Mouse (Mus musculus) mouse trophoblast stem cell (cell line): ENCODE results near the gene Lzic.
"Not testable (repeated sequence)": the region's sequence is repeated elsewhere in the genome, so short reads cannot be mapped to it uniquely, and the experiment has no call there.

Source experiments
- in situ Hi-C, 2 experiments: fragments of 300-500 bp; cut with MseI, MboI; formaldehyde crosslinking; loops; 2 replicates in 1 of 2; 3 replicates in 1 of 2; pipeline ENCODE4 v1.15.1; 2025

Lzic gene

DNA sequence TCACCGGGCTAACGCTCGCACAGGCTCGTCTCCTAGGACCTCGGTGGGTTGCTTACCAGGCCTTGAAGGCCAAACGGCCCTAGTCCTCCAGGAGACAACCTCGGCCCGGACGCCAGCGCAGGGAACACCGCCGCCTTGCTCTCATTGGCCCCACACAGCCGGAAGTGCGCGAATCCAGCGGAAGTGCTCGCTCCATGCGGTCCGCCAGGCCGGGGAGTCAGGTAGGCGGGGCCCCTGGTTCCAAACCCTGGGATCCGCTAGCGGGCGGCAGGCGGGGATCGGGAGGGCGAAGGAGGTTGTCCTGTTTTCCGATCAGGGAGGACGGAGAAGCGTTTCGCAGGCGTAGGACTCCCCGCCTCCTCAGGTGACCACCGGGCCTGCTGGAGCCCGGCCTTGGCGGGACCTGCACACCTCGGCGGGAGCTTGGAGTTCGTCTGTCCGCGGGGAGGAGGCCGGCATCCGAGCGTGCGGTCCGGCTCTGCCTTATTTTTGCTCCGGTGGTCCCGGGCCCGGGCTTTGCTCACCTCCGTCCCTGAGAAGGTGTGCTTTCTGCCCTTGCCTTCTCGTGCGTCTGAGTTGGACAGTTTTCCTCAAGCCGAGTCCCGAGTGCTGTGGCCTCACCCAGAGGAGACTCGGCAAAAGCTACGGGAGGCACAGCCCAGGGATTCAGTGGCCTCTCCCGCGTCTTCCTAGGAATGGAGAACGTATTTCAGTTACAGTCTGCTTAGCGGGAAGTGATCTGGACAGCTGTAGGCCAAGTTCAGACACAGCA is at the start of gene Lzic, which contains the start of gene Nmnat1:
Gene Lzic, plus strand, starts transcription at position 177 of the 772 bp plus-strand sequence.
Gene Nmnat1, minus strand, starts transcription at position 150 of the 772 bp plus-strand sequence.
- in situ Hi-C loops = loop anchor here in 1 of 2 experiments (5.0 kb wide), 1 partner anchor 33 kb away; the partner anchor contains the start of gene Rbp7

- in situ Hi-C loops = no loop called here
Measured at GRCm38 (mm10) chr4:149440576-149440975, 44.5 kb upstream of the Lzic start.

DNA sequence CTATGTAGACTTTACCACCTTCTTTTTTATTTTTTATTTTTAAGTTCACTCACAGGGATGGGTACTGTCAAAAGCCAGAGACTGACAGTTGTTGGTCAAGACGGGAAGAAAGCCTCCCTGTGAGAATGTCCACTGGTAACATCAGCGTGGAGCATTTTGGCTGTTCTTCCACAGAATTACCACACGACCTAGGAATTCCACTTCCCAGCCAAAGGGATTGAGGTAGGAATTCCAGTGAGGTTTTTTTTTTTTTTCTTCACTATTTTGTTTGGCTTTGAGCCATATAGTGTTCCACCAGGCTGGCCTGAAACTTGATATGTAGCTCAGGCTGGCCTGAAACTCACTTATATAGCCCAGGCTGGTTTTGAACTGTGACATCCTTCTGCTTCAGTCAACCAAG is 42.6 kb upstream of the Lzic start:
- in situ Hi-C loops = no loop called here

- in situ Hi-C loops = no loop called here
Measured at GRCm38 (mm10) chr4:149444465-149444864, 40.6 kb upstream of the Lzic start.

GRCm38 (mm10) chr4:149444964-149445701 is 39.9 kb upstream of the Lzic start:
- in situ Hi-C loops = no loop called here

GRCm38 (mm10) chr4:149445868-149446267 is 39.2 kb upstream of the Lzic start:
- in situ Hi-C loops = no loop called here

DNA sequence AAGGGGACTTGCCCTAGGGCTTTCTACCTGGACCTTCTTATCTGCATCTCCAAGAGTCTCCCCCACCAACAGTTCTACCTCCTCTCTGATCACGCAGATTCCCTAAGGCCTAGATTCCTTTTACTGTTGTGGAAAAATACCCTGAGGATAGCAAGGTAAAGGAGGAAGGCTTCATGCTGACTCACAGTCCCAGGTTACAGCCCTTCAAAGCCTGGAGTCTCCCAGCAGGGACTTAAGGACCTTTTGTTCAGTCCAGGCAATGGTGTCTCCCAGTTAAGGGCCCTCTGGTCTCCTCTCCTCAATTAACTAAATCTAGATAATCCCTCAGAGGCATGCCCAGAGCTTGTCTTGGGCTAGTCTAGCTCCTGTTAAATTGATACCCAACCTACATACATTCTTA is 38.7 kb upstream of the Lzic start:
- in situ Hi-C loops = no loop called here

GRCm38 (mm10) chr4:149450636-149451035 is 34.4 kb upstream of the Lzic start:
- in situ Hi-C loops = loop anchor here in 1 of 2 experiments (5.0 to 10.0 kb wide), 2 partner anchors 37 to 94 kb away; partner anchors contain the start of genes Lzic and Nmnat1

GRCm38 (mm10) chr4:149453656-149454055 is 31.4 kb upstream of the Lzic start:
- in situ Hi-C loops = loop anchor here in 1 of 2 experiments (5.0 to 10.0 kb wide), 2 partner anchors 34 to 91 kb away; partner anchors contain the start of genes Lzic and Nmnat1

DNA sequence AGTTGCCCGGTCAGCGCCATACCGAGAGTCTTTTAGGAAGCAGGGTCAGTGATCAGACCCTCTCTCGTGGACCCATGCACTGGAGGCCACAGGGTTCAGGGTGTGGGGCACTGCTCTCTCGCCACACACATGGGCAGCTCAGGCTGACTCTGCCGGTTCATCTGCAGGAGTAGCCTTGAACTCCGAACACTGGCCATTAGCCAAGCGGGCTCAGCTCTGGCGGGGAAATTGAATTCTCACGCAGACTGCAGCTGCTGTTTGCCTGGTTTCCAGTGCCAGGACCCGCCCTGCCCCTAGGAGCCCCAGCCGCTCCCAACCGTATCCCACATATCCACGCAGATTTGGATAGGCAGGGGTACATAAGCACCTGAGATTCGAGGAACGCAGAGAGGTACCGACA is 30.8 kb upstream of the Lzic start:
- in situ Hi-C loops = loop anchor here in 1 of 2 experiments (5.0 to 10.0 kb wide), 2 partner anchors 33 to 91 kb away; partner anchors contain the start of genes Lzic and Nmnat1

DNA sequence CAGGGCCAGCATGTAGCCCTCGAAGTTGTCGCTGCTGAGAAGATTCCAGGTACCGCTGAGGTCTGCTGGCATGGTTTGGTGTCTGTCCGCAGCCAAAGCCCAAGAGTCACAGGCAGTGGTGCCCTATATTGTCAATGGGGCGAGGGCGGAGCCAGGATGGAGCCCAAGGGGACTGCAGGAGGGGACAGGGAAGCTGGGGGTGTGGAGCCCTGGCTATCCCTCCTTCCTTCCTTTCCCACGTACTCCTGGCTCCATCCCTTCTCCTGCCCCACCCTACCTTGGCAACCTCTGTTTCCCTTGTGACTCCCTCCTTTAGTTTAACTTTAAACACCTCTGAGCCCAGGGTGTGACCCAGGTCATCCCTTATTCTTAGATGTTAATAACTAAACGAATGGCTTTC is 30.1 kb upstream of the Lzic start, which contains the start of gene Rbp7:
Gene Rbp7, minus strand, starts transcription at position 100 of the 400 bp plus-strand sequence.
- in situ Hi-C loops = loop anchor here in 1 of 2 experiments (5.0 to 10.0 kb wide), 2 partner anchors 32 to 90 kb away; partner anchors contain the start of genes Lzic and Nmnat1

GRCm38 (mm10) chr4:149457163-149457562 is 27.9 kb upstream of the Lzic start:
- in situ Hi-C loops = loop anchor here in 1 of 2 experiments (10.0 kb wide), 1 partner anchor 88 kb away; no protein-coding TSS in a partner anchor

DNA sequence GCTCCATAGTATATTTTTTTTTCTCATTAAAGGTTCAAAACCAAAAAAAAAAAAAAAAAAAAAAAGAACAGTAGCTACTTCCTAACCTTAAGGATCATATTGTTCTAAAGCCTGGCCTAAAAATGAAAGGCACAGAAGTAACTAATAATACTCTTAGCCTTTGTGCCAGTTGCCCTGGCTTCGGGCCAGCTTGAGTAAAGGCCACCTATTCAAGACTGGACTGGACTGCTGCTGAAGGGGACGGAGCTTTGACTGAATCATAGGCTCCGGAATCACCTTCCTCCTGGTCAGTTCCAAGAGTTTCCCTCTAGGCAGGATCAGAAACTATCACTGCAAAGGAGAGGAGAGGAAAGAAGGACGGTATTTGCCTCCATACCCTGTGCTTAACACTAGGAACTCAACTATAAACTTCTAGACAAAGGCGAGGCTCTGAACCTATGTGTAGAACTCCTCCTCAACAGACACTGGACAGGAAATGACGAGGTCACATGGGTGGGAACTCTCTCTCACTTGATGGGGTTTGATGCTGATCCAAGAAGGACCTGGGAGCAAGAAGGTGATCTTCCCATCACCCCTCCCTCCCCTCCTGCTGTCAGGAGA is 27.1 kb upstream of the Lzic start:
- in situ Hi-C loops = loop anchor here in 1 of 2 experiments (10.0 kb wide), 1 partner anchor 87 kb away; no protein-coding TSS in a partner anchor

DNA sequence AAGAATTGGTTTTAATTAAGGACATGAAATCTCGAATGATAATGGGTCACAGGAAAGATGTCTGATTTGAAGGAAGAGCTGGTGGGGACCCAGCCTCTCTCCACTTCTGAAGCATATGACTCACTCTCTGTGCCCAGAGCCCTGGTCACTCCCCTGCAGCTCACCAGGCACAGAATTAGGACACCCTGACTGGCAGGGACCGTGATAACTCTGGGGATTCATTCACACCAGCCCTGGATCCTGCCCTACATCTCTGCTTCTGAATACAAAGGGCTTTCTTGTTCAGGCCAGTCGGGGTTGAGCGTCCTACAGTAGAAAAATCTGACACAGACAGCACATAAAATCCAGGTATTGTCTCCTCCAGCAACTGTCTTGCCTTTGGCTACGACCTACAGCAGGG is 26.5 kb upstream of the Lzic start:
- in situ Hi-C loops = loop anchor here in 1 of 2 experiments (10.0 kb wide), 1 partner anchor 86 kb away; no protein-coding TSS in a partner anchor

GRCm38 (mm10) chr4:149459425-149459824 is 25.6 kb upstream of the Lzic start:
- in situ Hi-C loops = loop anchor here in 1 of 2 experiments (10.0 kb wide), 1 partner anchor 85 kb away; no protein-coding TSS in a partner anchor

- in situ Hi-C loops = not testable (repeated sequence)
Measured at GRCm38 (mm10) chr4:149460475-149460874, 24.6 kb upstream of the Lzic start.

- in situ Hi-C loops = no loop called here
Measured at GRCm38 (mm10) chr4:149461579-149462304, 23.3 kb upstream of the Lzic start.

- in situ Hi-C loops = no loop called here
Measured at GRCm38 (mm10) chr4:149462305-149462971, 22.6 kb upstream of the Lzic start.

- in situ Hi-C loops = no loop called here
Measured at GRCm38 (mm10) chr4:149463435-149463950, 21.5 kb upstream of the Lzic start.

- in situ Hi-C loops = no loop called here
Measured at GRCm38 (mm10) chr4:149469557-149469956, 15.5 kb upstream of the Lzic start.
